Mouse (Mus musculus): ENCODE measurements around the gene Gm10487.
"Not testable (repeated sequence)": the region's sequence is repeated elsewhere in the genome, so short reads cannot be mapped to it uniquely, and the experiment has no call there.

Gene Gm10487

DNA sequence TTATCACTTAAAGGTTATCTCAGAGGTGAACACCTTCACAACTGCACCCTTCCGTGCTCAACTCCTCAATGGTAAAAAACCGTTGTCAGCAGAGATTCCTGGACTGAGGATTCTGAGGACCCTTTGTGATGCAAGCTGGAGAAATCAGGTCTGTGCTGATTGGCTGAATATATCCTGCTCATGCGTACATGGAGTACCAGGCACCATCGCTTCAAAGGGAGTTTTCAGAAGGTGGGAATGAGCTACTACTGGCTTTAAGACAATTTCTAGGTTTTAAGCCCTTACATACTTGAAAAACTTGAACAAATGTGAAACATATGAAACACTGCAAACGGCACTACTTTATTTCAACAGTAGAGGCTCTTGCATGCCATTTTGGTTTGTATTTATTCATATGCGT lies at the start of gene Gm10487:
Gene Gm10487 (minus strand): TSS at position 101 of the 400 bp plus-strand sequence.
- DNase-seq (ENCODE audit: low spot score in 2 of 2) = not testable (repeated sequence)

Measured in spleen, postnatal 10 days (tissue).